Mouse (Mus musculus) embryonic facial prominence, embryonic 15.5 days (tissue): ENCODE data around the gene Hsd17b11. TPM values are rescaled to one million over a fixed set of nuclear protein-coding genes. Genes with fewer than 3 reads are reported as not detected.

Experiments used
- ATAC-seq: fragments of 200-750 bp; cut with Nextera tagmentation; 2 replicates; pipeline ENCODE4 v1.8.0; 2017; ENCODE audit warnings: low read depth, moderate TSS enrichment; ENCODE audit not compliant: insufficient number of reproducible peaks, low FRiP score, low TSS enrichment
- H3K27ac ChIP-seq: fragments of 300-500 bp; sonication (generic); replicated peaks from 2 replicates; pipeline ENCODE4 v1.5.1; 2015; ENCODE audit warnings: mild to moderate bottlenecking, inconsistent platforms
- H3K27me3 ChIP-seq: fragments of 300-500 bp; sonication (generic); 2 replicates; pipeline ENCODE4 v1.6.1; 2015; ENCODE audit warnings: inconsistent platforms
- H3K36me3 ChIP-seq: fragments of 300-500 bp; sonication (generic); 2 replicates; pipeline ENCODE4 v1.6.1; 2015; ENCODE audit warnings: mild to moderate bottlenecking, inconsistent platforms
- H3K4me1 ChIP-seq: fragments of 300-500 bp; sonication (generic); 2 replicates; pipeline ENCODE4 v1.6.1; 2015; ENCODE audit warnings: inconsistent platforms
- H3K4me2 ChIP-seq: fragments of 300-500 bp; sonication (generic); replicated peaks from 2 replicates; pipeline ENCODE4 v1.6.1; 2015; ENCODE audit warnings: mild to moderate bottlenecking, inconsistent platforms
- H3K4me3 ChIP-seq: fragments of 300-500 bp; sonication (generic); replicated peaks from 2 replicates; pipeline ENCODE4 v1.5.1; 2015; ENCODE audit warnings: mild to moderate bottlenecking, inconsistent platforms
- H3K9ac ChIP-seq: fragments of 300-500 bp; sonication (generic); 2 replicates; pipeline ENCODE4 v1.6.1; 2015; ENCODE audit warnings: inconsistent platforms
- H3K9me3 ChIP-seq: fragments of 300-500 bp; sonication (generic); replicated peaks from 2 replicates; pipeline ENCODE4 v1.6.1; 2016; ENCODE audit warnings: inconsistent platforms
- WGBS: fragments of 180-500 bp; shearing (Covaris S2); methylation state at CpG from one replicate; pipeline ENCODE4 v1.1.7; 2015; 5-methylcytosine and 5-hydroxymethylcytosine counted together
- polyA plus RNA-seq: library from polyadenylated mRNA; unstranded; fragments of >200 nt; fragmentation: Nextera tagmentation; extraction: Ambion mirVana; gene quantifications from 2 replicates; pipeline ENCODE4 v1.2.1, GENCODE M21; 2015

The Hsd17b11 gene
- polyA plus RNA-seq, 1 experiment from 2014 or later = 3.8 TPM

- H3K4me3 ChIP-seq = no peak overlapping the region
- no peak overlapping the region for H3K27ac ChIP-seq
- H3K36me3 ChIP-seq = peaks cover 27% of the 10 kb centered on the region
- 59% methylated on average over 8 of the region's 8 CpGs for WGBS
- no peak overlapping the region for H3K9ac ChIP-seq
- no peaks in the 10 kb centered on the region for H3K9me3 ChIP-seq
- H3K4me1 ChIP-seq = peaks cover 4% of the 10 kb centered on the region
- no peaks in the 10 kb centered on the region for H3K27me3 ChIP-seq
- no peak for ATAC-seq
- no peak overlapping the region for H3K4me2 ChIP-seq
Measured at GRCm38 (mm10) chr5:104052956-104053355, 31.2 kb upstream of the Hsd17b11 start.

- no peak for ATAC-seq
- Histone ChIP-seq H3K27ac (peak overlapping the region; percentile 34; the same call in 1 of the 2 replicates), H3K4me3 (peak overlapping the region; percentile 75), H3K4me1 (peaks cover 15% of the 10 kb centered on the region), H3K27me3 (no peaks in the 10 kb centered on the region), H3K36me3 (peaks cover 22% of the 10 kb centered on the region), H3K9me3 (no peaks in the 10 kb centered on the region), H3K4me2 (peak overlapping the region; percentile 70), H3K9ac (no peak overlapping the region)
- 40% methylated on average over 4 of the region's 4 CpGs for WGBS
Measured at GRCm38 (mm10) chr5:104048139-104048538, 26.4 kb upstream of the Hsd17b11 start.

- H3K9ac ChIP-seq = peak overlapping the region; percentile 92
- 5% methylated on average over 19 of the region's 19 CpGs for WGBS
- no peaks in the 10 kb centered on the region for H3K27me3 ChIP-seq
- peaks cover 15% of the 10 kb centered on the region for H3K4me1 ChIP-seq
- H3K4me3 ChIP-seq = peak overlapping the region; percentile 75
- H3K9me3 ChIP-seq = no peaks in the 10 kb centered on the region
- ATAC-seq = no peak
- H3K4me2 ChIP-seq = peak overlapping the region; percentile 70
- H3K27ac ChIP-seq = peak overlapping the region; percentile 87
- peaks cover 20% of the 10 kb centered on the region for H3K36me3 ChIP-seq
Measured at GRCm38 (mm10) chr5:104047200-104048105, 25.7 kb upstream of the Hsd17b11 start.

GRCm38 (mm10) chr5:104046256-104047199, 24.8 kb upstream of the Hsd17b11 start, which contains the start of gene Nudt9:
TSS of gene Nudt9 (plus strand) at chr5:104046306.
- Histone ChIP-seq H3K36me3 (peaks cover 12% of the 10 kb centered on the region), H3K4me3 (peak within 1 kb of the TSS; percentile 75), H3K4me1 (peaks cover 15% of the 10 kb centered on the region), H3K4me2 (peak within 1 kb of the TSS; percentile 70), H3K9me3 (no peaks in the 10 kb centered on the region), H3K27ac (peak within 1 kb of the TSS; percentile 87), H3K9ac (peak within 1 kb of the TSS; percentile 92), H3K27me3 (no peaks in the 10 kb centered on the region)
- peak; percentile 98 for ATAC-seq
- 4% methylated on average over 90 of the region's 90 CpGs for WGBS

- H3K9ac ChIP-seq = no peak overlapping the region
- 47% methylated on average over 2 of the region's 2 CpGs for WGBS
- H3K4me2 ChIP-seq = no peak overlapping the region
- H3K9me3 ChIP-seq = no peaks in the 10 kb centered on the region
- ATAC-seq = no peak
- no peaks in the 10 kb centered on the region for H3K36me3 ChIP-seq
- no peaks in the 10 kb centered on the region for H3K27me3 ChIP-seq
- H3K4me1 ChIP-seq = peaks cover 15% of the 10 kb centered on the region
- H3K27ac ChIP-seq = no peak overlapping the region
- H3K4me3 ChIP-seq = no peak overlapping the region
Measured at GRCm38 (mm10) chr5:104043704-104044103, 22.0 kb upstream of the Hsd17b11 start.

GRCm38 (mm10) chr5:104042906-104043305, 21.2 kb upstream of the Hsd17b11 start:
- H3K4me1 ChIP-seq = peaks cover 10% of the 10 kb centered on the region
- no peaks in the 10 kb centered on the region for H3K9me3 ChIP-seq
- H3K36me3 ChIP-seq = no peaks in the 10 kb centered on the region
- no peak overlapping the region for H3K9ac ChIP-seq
- 75% methylated on average over 2 of the region's 2 CpGs for WGBS
- ATAC-seq = no peak
- H3K27me3 ChIP-seq = no peaks in the 10 kb centered on the region
- H3K4me3 ChIP-seq = no peak overlapping the region
- H3K27ac ChIP-seq = no peak overlapping the region
- H3K4me2 ChIP-seq = no peak overlapping the region

GRCm38 (mm10) chr5:104039154-104039932, 17.6 kb upstream of the Hsd17b11 start:
- WGBS = 68% methylated on average over 6 of the region's 6 CpGs
- no peak overlapping the region for H3K4me3 ChIP-seq
- H3K27me3 ChIP-seq = no peaks in the 10 kb centered on the region
- H3K4me1 ChIP-seq = no peaks in the 10 kb centered on the region
- H3K9ac ChIP-seq = no peak overlapping the region
- ATAC-seq = no peak
- H3K4me2 ChIP-seq = no peak overlapping the region
- no peak overlapping the region for H3K27ac ChIP-seq
- no peaks in the 10 kb centered on the region for H3K36me3 ChIP-seq
- H3K9me3 ChIP-seq = no peaks in the 10 kb centered on the region

- Histone ChIP-seq H3K9ac (no peak overlapping the region), H3K4me3 (no peak overlapping the region), H3K4me1 (no peaks in the 10 kb centered on the region), H3K27ac (no peak overlapping the region), H3K36me3 (no peaks in the 10 kb centered on the region), H3K27me3 (no peaks in the 10 kb centered on the region), H3K4me2 (no peak overlapping the region), H3K9me3 (no peaks in the 10 kb centered on the region)
- WGBS = 91% methylated on average over 1 of the region's 1 CpGs
- ATAC-seq = no peak
Measured at GRCm38 (mm10) chr5:104036686-104037085, 15.0 kb upstream of the Hsd17b11 start.

- Histone ChIP-seq H3K4me2 (no peak overlapping the region), H3K9me3 (no peaks in the 10 kb centered on the region), H3K27ac (no peak overlapping the region), H3K36me3 (no peaks in the 10 kb centered on the region), H3K27me3 (no peaks in the 10 kb centered on the region), H3K9ac (no peak overlapping the region), H3K4me3 (no peak overlapping the region), H3K4me1 (no peaks in the 10 kb centered on the region)
- 67% methylated on average over 1 of the region's 1 CpGs for WGBS
- no peak for ATAC-seq
Measured at GRCm38 (mm10) chr5:104035824-104036223, 14.1 kb upstream of the Hsd17b11 start.

- Histone ChIP-seq H3K27ac (no peak overlapping the region), H3K4me2 (no peak overlapping the region), H3K9me3 (no peaks in the 10 kb centered on the region), H3K27me3 (no peaks in the 10 kb centered on the region), H3K36me3 (no peaks in the 10 kb centered on the region), H3K9ac (no peak overlapping the region), H3K4me1 (no peaks in the 10 kb centered on the region), H3K4me3 (no peak overlapping the region)
- no peak for ATAC-seq
Measured at GRCm38 (mm10) chr5:104035066-104035465, 13.3 kb upstream of the Hsd17b11 start.
